Mouse (Mus musculus) stomach, embryonic 15.5 days (tissue): ENCODE measurements around the gene Siah1a. TPM values are rescaled to one million over a fixed set of nuclear protein-coding genes. Genes with fewer than 3 reads are reported as not detected.

Source experiments
- ATAC-seq: fragments of 200-750 bp; cut with Nextera tagmentation; 2 replicates; pipeline ENCODE4 v1.8.0; 2017; ENCODE audit warnings: low read depth, moderate number of reproducible peaks, moderate TSS enrichment; ENCODE audit not compliant: insufficient read depth, low FRiP score
- H3K27ac ChIP-seq: fragments of 300-500 bp; sonication (generic); 2 replicates; pipeline ENCODE4 v1.5.1; 2015; ENCODE audit warnings: mild to moderate bottlenecking, inconsistent platforms
- H3K27me3 ChIP-seq: fragments of 300-500 bp; sonication (generic); replicated peaks from 2 replicates; pipeline ENCODE4 v1.6.1; 2015; ENCODE audit warnings: inconsistent platforms
- H3K36me3 ChIP-seq: fragments of 300-500 bp; sonication (generic); 2 replicates; pipeline ENCODE4 v1.6.1; 2015; ENCODE audit warnings: inconsistent platforms
- H3K4me1 ChIP-seq: fragments of 300-500 bp; sonication (generic); 2 replicates; pipeline ENCODE4 v1.6.1; 2015; ENCODE audit warnings: inconsistent platforms
- H3K4me2 ChIP-seq: fragments of 300-500 bp; sonication (generic); 2 replicates; pipeline ENCODE4 v1.6.1; 2015; ENCODE audit warnings: mild to moderate bottlenecking, inconsistent platforms
- H3K4me3 ChIP-seq: fragments of 300-500 bp; sonication (generic); replicated peaks from 2 replicates; pipeline ENCODE4 v1.5.1; 2015; ENCODE audit warnings: inconsistent platforms
- H3K9ac ChIP-seq: fragments of 300-500 bp; sonication (generic); 2 replicates; pipeline ENCODE4 v1.6.1; 2015; ENCODE audit warnings: inconsistent platforms
- H3K9me3 ChIP-seq: fragments of 300-500 bp; sonication (generic); 2 replicates; pipeline ENCODE4 v1.6.1; 2016; ENCODE audit warnings: inconsistent platforms
- WGBS: fragments of 180-500 bp; shearing (Covaris S2); methylation state at CpG from one replicate; pipeline ENCODE4 v1.1.7; 2015; 5-methylcytosine and 5-hydroxymethylcytosine counted together
- polyA plus RNA-seq: library from polyadenylated mRNA; unstranded; fragments of >200 nt; fragmentation: Nextera tagmentation; extraction: Ambion mirVana; gene quantifications from 2 replicates; pipeline ENCODE4 v1.2.1, GENCODE M21; 2015

The Siah1a gene
- 38.3 and 40.7 TPM in 2 replicates for polyA plus RNA-seq

GRCm38 (mm10) chr8:86745221-86745934 lies at the start of gene Siah1a, which contains the start of gene Gm10638:
Siah1a (minus strand) TSS chr8:86745934.
Gm10638 (plus strand) TSS chr8:86745699.
- peak; percentile 78 for ATAC-seq
- no peaks in the 10 kb centered on the region for H3K9me3 ChIP-seq
- H3K4me2 ChIP-seq: peak within 1 kb of the TSS; percentile 81
- no peaks in the 10 kb centered on the region for H3K27me3 ChIP-seq
- H3K4me1 ChIP-seq: no peaks in the 10 kb centered on the region; the same call in 1 of the 2 replicates
- WGBS: under 1% methylated on average over 70 of the region's 88 CpGs
- peak within 1 kb of the TSS; percentile 97 for H3K27ac ChIP-seq
- H3K4me3 ChIP-seq: peak within 1 kb of the TSS; percentile 87
- no peaks in the 10 kb centered on the region for H3K36me3 ChIP-seq
- H3K9ac ChIP-seq: peak within 1 kb of the TSS; percentile 88

- 43% methylated on average over 6 of the region's 6 CpGs for WGBS
- no peaks in the 10 kb centered on the region for H3K4me1 ChIP-seq
Measured at GRCm38 (mm10) chr8:86794716-86795115, 49.0 kb upstream of the Siah1a start.

GRCm38 (mm10) chr8:86791542-86791941 lies 45.8 kb upstream of the Siah1a start:
- ATAC-seq: peak; percentile 58; the same call in 1 of the 2 replicates
- no peak overlapping the region for H3K9ac ChIP-seq
- WGBS: 71% methylated on average over 6 of the region's 6 CpGs

More at GRCm38 (mm10) chr8:86794716-86795115, 49.0 kb upstream of the Siah1a start:
- no peak overlapping the region for H3K27ac ChIP-seq
- no peak for ATAC-seq
- no peaks in the 10 kb centered on the region for H3K9me3 ChIP-seq
- no peaks in the 10 kb centered on the region for H3K27me3 ChIP-seq
- no peak overlapping the region for H3K9ac ChIP-seq
- H3K4me3 ChIP-seq: no peak overlapping the region
- no peak overlapping the region for H3K4me2 ChIP-seq
- no peaks in the 10 kb centered on the region for H3K36me3 ChIP-seq

GRCm38 (mm10) chr8:86789576-86789975 lies 43.8 kb upstream of the Siah1a start:
- ATAC-seq: no peak
- H3K9me3 ChIP-seq: no peaks in the 10 kb centered on the region
- no peak overlapping the region for H3K4me2 ChIP-seq
- no peaks in the 10 kb centered on the region for H3K36me3 ChIP-seq
- H3K4me1 ChIP-seq: peaks cover 9% of the 10 kb centered on the region; the same call in 1 of the 2 replicates
- H3K9ac ChIP-seq: no peak overlapping the region
- no peaks in the 10 kb centered on the region for H3K27me3 ChIP-seq
- no peak overlapping the region for H3K4me3 ChIP-seq
- WGBS: 58% methylated on average over 1 of the region's 1 CpGs
- no peak overlapping the region for H3K27ac ChIP-seq

More at GRCm38 (mm10) chr8:86791542-86791941, 45.8 kb upstream of the Siah1a start:
- H3K27me3 ChIP-seq: no peaks in the 10 kb centered on the region
- peaks cover 9% of the 10 kb centered on the region; the same call in 1 of the 2 replicates for H3K4me1 ChIP-seq
- no peak overlapping the region for H3K4me2 ChIP-seq
- no peak overlapping the region for H3K27ac ChIP-seq
- no peak overlapping the region for H3K4me3 ChIP-seq
- no peaks in the 10 kb centered on the region for H3K9me3 ChIP-seq
- no peaks in the 10 kb centered on the region for H3K36me3 ChIP-seq

GRCm38 (mm10) chr8:86787891-86788420 lies 42.2 kb upstream of the Siah1a start:
- Histone ChIP-seq H3K4me2 (0 out of 2 replicates have a peak overlapping the region, but pooled peaks have one; percentile 11), H3K27me3 (no peaks in the 10 kb centered on the region), H3K4me1 (peaks cover 9% of the 10 kb centered on the region; the same call in 1 of the 2 replicates), H3K36me3 (no peaks in the 10 kb centered on the region), H3K27ac (peak overlapping the region; percentile 6; the same call in 1 of the 2 replicates), H3K9ac (no peak overlapping the region), H3K9me3 (no peaks in the 10 kb centered on the region), H3K4me3 (no peak overlapping the region)
- 51% methylated on average over 12 of the region's 12 CpGs for WGBS
- ATAC-seq: no peak

GRCm38 (mm10) chr8:86786498-86786897 lies 40.8 kb upstream of the Siah1a start:
- ATAC-seq: no peak

GRCm38 (mm10) chr8:86781094-86781493 lies 35.4 kb upstream of the Siah1a start:
- no peaks in the 10 kb centered on the region for H3K4me1 ChIP-seq
- no peaks in the 10 kb centered on the region for H3K27me3 ChIP-seq
- no peak overlapping the region for H3K4me3 ChIP-seq
- no peak overlapping the region for H3K4me2 ChIP-seq
- no peaks in the 10 kb centered on the region for H3K9me3 ChIP-seq
- no peaks in the 10 kb centered on the region for H3K36me3 ChIP-seq
- ATAC-seq: no peak
- no peak overlapping the region for H3K9ac ChIP-seq
- WGBS: 91% methylated on average over 8 of the region's 8 CpGs
- no peak overlapping the region for H3K27ac ChIP-seq

More at GRCm38 (mm10) chr8:86786498-86786897, 40.8 kb upstream of the Siah1a start:
- Histone ChIP-seq H3K27me3 (no peaks in the 10 kb centered on the region), H3K9me3 (no peaks in the 10 kb centered on the region), H3K27ac (no peak overlapping the region), H3K4me3 (no peak overlapping the region), H3K4me1 (peaks cover 9% of the 10 kb centered on the region; the same call in 1 of the 2 replicates), H3K36me3 (no peaks in the 10 kb centered on the region), H3K9ac (no peak overlapping the region), H3K4me2 (no peak overlapping the region)
- 44% methylated on average over 5 of the region's 5 CpGs for WGBS

- H3K9ac ChIP-seq: no peak overlapping the region
- no peak overlapping the region for H3K4me2 ChIP-seq
- no peaks in the 10 kb centered on the region for H3K36me3 ChIP-seq
- no peak overlapping the region for H3K4me3 ChIP-seq
- no peaks in the 10 kb centered on the region for H3K27me3 ChIP-seq
- ATAC-seq: no peak
- no peaks in the 10 kb centered on the region for H3K4me1 ChIP-seq
- H3K9me3 ChIP-seq: no peaks in the 10 kb centered on the region
- no peak overlapping the region; the same call in 1 of the 2 replicates for H3K27ac ChIP-seq
- WGBS: 68% methylated on average over 8 of the region's 8 CpGs
Measured at GRCm38 (mm10) chr8:86779207-86779606, 33.5 kb upstream of the Siah1a start.

- no peak for ATAC-seq
- H3K27ac ChIP-seq: no peak overlapping the region
Measured at GRCm38 (mm10) chr8:86769945-86770715, 24.4 kb upstream of the Siah1a start.

GRCm38 (mm10) chr8:86768499-86768898 lies 22.8 kb upstream of the Siah1a start:
- peak; percentile 70 for ATAC-seq
- H3K27me3 ChIP-seq: no peaks in the 10 kb centered on the region
- no peaks in the 10 kb centered on the region for H3K9me3 ChIP-seq
- WGBS: 49% methylated on average over 5 of the region's 5 CpGs
- no peak overlapping the region for H3K4me2 ChIP-seq
- no peaks in the 10 kb centered on the region for H3K36me3 ChIP-seq
- no peak overlapping the region for H3K9ac ChIP-seq
- no peaks in the 10 kb centered on the region for H3K4me1 ChIP-seq
- no peak overlapping the region for H3K4me3 ChIP-seq
- peak overlapping the region; percentile 35; the same call in 1 of the 2 replicates for H3K27ac ChIP-seq

More at GRCm38 (mm10) chr8:86769945-86770715, 24.4 kb upstream of the Siah1a start:
- no peaks in the 10 kb centered on the region for H3K27me3 ChIP-seq
- WGBS: 73% methylated on average over 1 of the region's 1 CpGs
- H3K9ac ChIP-seq: no peak overlapping the region
- no peaks in the 10 kb centered on the region for H3K36me3 ChIP-seq
- H3K4me2 ChIP-seq: no peak overlapping the region
- H3K9me3 ChIP-seq: no peaks in the 10 kb centered on the region
- no peaks in the 10 kb centered on the region for H3K4me1 ChIP-seq
- H3K4me3 ChIP-seq: no peak overlapping the region

- H3K4me2 ChIP-seq: no peak overlapping the region
- no peaks in the 10 kb centered on the region for H3K4me1 ChIP-seq
- H3K9ac ChIP-seq: no peak overlapping the region
- H3K4me3 ChIP-seq: no peak overlapping the region
- no peaks in the 10 kb centered on the region for H3K27me3 ChIP-seq
- H3K36me3 ChIP-seq: no peaks in the 10 kb centered on the region
- peak overlapping the region; percentile 26; the same call in 1 of the 2 replicates for H3K27ac ChIP-seq
- no peak for ATAC-seq
- 81% methylated on average over 9 of the region's 9 CpGs for WGBS
- no peaks in the 10 kb centered on the region for H3K9me3 ChIP-seq
Measured at GRCm38 (mm10) chr8:86766548-86767211, 20.9 kb upstream of the Siah1a start.
